Mouse (Mus musculus) kidney, postnatal 0 days (tissue): Measurements from ENCODE around the gene Tomt. TPM values are rescaled to one million over a fixed set of nuclear protein-coding genes. Genes with fewer than 3 reads are reported as not detected.

Experiments used
- ATAC-seq: fragments of 200-750 bp; cut with Nextera tagmentation; replicated peaks from 2 replicates; pipeline ENCODE4 v1.8.0; 2017; ENCODE audit warnings: low read depth, moderate number of reproducible peaks, moderate TSS enrichment, moderate library complexity; ENCODE audit not compliant: low FRiP score
- DNase-seq: peaks from one replicate; pipeline ENCODE4 v3.0.0-alpha.2; 2016; ENCODE audit warnings: low spot score
- H3K27ac ChIP-seq: fragments of 300-500 bp; sonication (generic); 2 replicates; pipeline ENCODE4 v1.5.1; 2014; ENCODE audit warnings: mild to moderate bottlenecking
- H3K27me3 ChIP-seq: fragments of 300-500 bp; sonication (generic); 2 replicates; pipeline ENCODE4 v1.6.1; 2014; ENCODE audit warnings: low read length, mixed read lengths; ENCODE audit not compliant: insufficient read depth
- H3K36me3 ChIP-seq: fragments of 300-500 bp; sonication (generic); 2 replicates; pipeline ENCODE4 v1.6.1; 2014; ENCODE audit warnings: low read length, mixed read lengths; ENCODE audit not compliant: insufficient read depth
- H3K4me1 ChIP-seq: fragments of 300-500 bp; sonication (generic); replicated peaks from 2 replicates; pipeline ENCODE4 v1.6.1; 2014; ENCODE audit warnings: antibody characterized with exemption, low read length, mixed read lengths; ENCODE audit not compliant: insufficient read depth
- H3K4me2 ChIP-seq: fragments of 300-500 bp; sonication (generic); 2 replicates; pipeline ENCODE4 v1.6.1; 2014; ENCODE audit warnings: mild to moderate bottlenecking, low read length, moderate library complexity, mixed read lengths
- H3K4me3 ChIP-seq: fragments of 300-500 bp; sonication (generic); replicated peaks from 2 replicates; pipeline ENCODE4 v1.5.1; 2014; ENCODE audit warnings: low read depth, low read length
- H3K9ac ChIP-seq: fragments of 300-500 bp; sonication (generic); 2 replicates; pipeline ENCODE4 v1.6.1; 2014; ENCODE audit warnings: low read depth, low read length
- H3K9me3 ChIP-seq: fragments of 300-500 bp; sonication (generic); replicated peaks from 2 replicates; pipeline ENCODE4 v1.6.1; 2016; ENCODE audit warnings: low read length, inconsistent platforms, mixed read lengths
- CTCF ChIP-seq: IDR thresholded peaks from 2 replicates; pipeline ENCODE4 v1.5.1; 2016; ENCODE audit warnings: antibody characterized with exemption, low read depth, mild to moderate bottlenecking, moderate library complexity
- WGBS: fragments of 180-500 bp; shearing (Covaris S2); extraction: QIAGEN DNeasy Blood & Tissue Kit; methylation state at CpG from one replicate; pipeline ENCODE4 v1.1.7; 2014; 5-methylcytosine and 5-hydroxymethylcytosine counted together
- microRNA-seq: library from miRNA; unstranded; fragments of <30 nt; microRNA quantifications from one replicate; pipeline ENCODE4, GENCODE M21; 2016
- polyA plus RNA-seq: library from polyadenylated mRNA; unstranded; fragments of >200 nt; fragmentation: Nextera tagmentation; extraction: Ambion mirVana; gene quantifications from 2 replicates; pipeline ENCODE4 v1.2.1, GENCODE M21; 2015

Gene Tomt
- polyA plus RNA-seq, 1 experiment from 2014 or later, result 0.13 TPM

- DNase-seq, result no peak
- 91% methylated on average over 4 of the region's 4 CpGs for whole genome bisulfite sequencing
Measured at GRCm38 (mm10) chr7:101857094-101857493, 49.1 kb downstream of the Tomt start, which contains the start of gene Folr2. Gene Folr2 (minus strand): TSS chr7:101857194.

GRCm38 (mm10) chr7:101853816-101854215 is 52.3 kb downstream of the Tomt start:
- DNase-seq (no peak), ATAC-seq (no peak)
- 67% methylated on average over 2 of the region's 2 CpGs for WGBS
- H3K4me1 ChIP-seq, result no peaks in the 10 kb centered on the region
- TF ChIP-seq CTCF, result no peak
- no peaks in the 10 kb centered on the region for H3K27me3 ChIP-seq
- H3K4me3 ChIP-seq, result no peak overlapping the region
- H3K9ac ChIP-seq, result no peak overlapping the region
- no peak overlapping the region for H3K27ac ChIP-seq
- H3K36me3 ChIP-seq, result no peaks in the 10 kb centered on the region
- no peak overlapping the region for H3K4me2 ChIP-seq
- no peaks in the 10 kb centered on the region for H3K9me3 ChIP-seq

More at GRCm38 (mm10) chr7:101857094-101857493, 49.1 kb downstream of the Tomt start, which contains the start of gene Folr2:
- no peak for ATAC-seq
- Histone ChIP-seq H3K27me3 (no peaks in the 10 kb centered on the region), H3K36me3 (no peaks in the 10 kb centered on the region), H3K27ac (no peak within 1 kb of the TSS), H3K9me3 (no peaks in the 10 kb centered on the region), H3K9ac (no peak within 1 kb of the TSS), H3K4me3 (no peak within 1 kb of the TSS), H3K4me2 (no peak within 1 kb of the TSS), H3K4me1 (no peaks in the 10 kb centered on the region)
- no peak for TF ChIP-seq CTCF

GRCm38 (mm10) chr7:101852846-101853245 is 53.3 kb downstream of the Tomt start:
- Histone ChIP-seq H3K9ac (no peak overlapping the region), H3K4me1 (no peaks in the 10 kb centered on the region), H3K27me3 (no peaks in the 10 kb centered on the region), H3K9me3 (no peaks in the 10 kb centered on the region), H3K36me3 (no peaks in the 10 kb centered on the region), H3K27ac (no peak overlapping the region), H3K4me3 (no peak overlapping the region), H3K4me2 (no peak overlapping the region)
- TF ChIP-seq CTCF, result no peak
- DNase-seq (no peak), ATAC-seq (no peak)
- 88% methylated on average over 6 of the region's 6 CpGs for WGBS

GRCm38 (mm10) chr7:101851689-101852088 is 54.5 kb downstream of the Tomt start:
- Histone ChIP-seq H3K4me2 (no peak overlapping the region), H3K4me3 (no peak overlapping the region), H3K9ac (no peak overlapping the region), H3K4me1 (no peaks in the 10 kb centered on the region), H3K9me3 (no peaks in the 10 kb centered on the region), H3K27me3 (no peaks in the 10 kb centered on the region), H3K27ac (no peak overlapping the region), H3K36me3 (no peaks in the 10 kb centered on the region)
- ATAC-seq, result no peak
- 60% methylated on average over 6 of the region's 6 CpGs for WGBS
- no peak for DNase-seq
- no peak for TF ChIP-seq CTCF

Small RNA genes within 50 kb of the gene (microRNA-seq; reads per million reads assigned to microRNA genes)
- not detected for gene Gm22655

Other genes with a start within 250 kb of the Tomt start
- gene Clpb, start 242.7 kb downstream of the Tomt start, polyA plus RNA-seq, result 34.6 and 39.0 TPM in 2 replicates
- gene Phox2a, start 88.0 kb downstream of the Tomt start, polyA plus RNA-seq, result 0.13 and 0.19 TPM in 2 replicates
- 34.5 and 35.6 TPM in 2 replicates for gene Inppl1, start 68.1 kb downstream of the Tomt start, polyA plus RNA-seq
- gene Folr2, start 49.2 kb downstream of the Tomt start, polyA plus RNA-seq, result 1.1 and 1.4 TPM in 2 replicates
- gene Anapc15, start 42.6 kb downstream of the Tomt start, polyA plus RNA-seq, result 47.2 and 50.2 TPM in 2 replicates
- gene Folr1, start 35.6 kb downstream of the Tomt start, polyA plus RNA-seq, result 164 and 166 TPM in 2 replicates
- 164 and 165 TPM in 2 replicates for gene Lamtor1, start 455 bp downstream of the Tomt start, polyA plus RNA-seq
- gene Lrrc51, start 27.5 kb upstream of the Tomt start, polyA plus RNA-seq, result 9.6 and 11.4 TPM in 2 replicates
- gene Numa1, start 27.8 kb upstream of the Tomt start, polyA plus RNA-seq, result 41.7 and 45.9 TPM in 2 replicates
- 2.0 and 2.1 TPM in 2 replicates for gene Il18bp, start 112.3 kb upstream of the Tomt start, polyA plus RNA-seq
- 24.8 and 25.5 TPM in 2 replicates for gene Rnf121, start 159.1 kb upstream of the Tomt start, polyA plus RNA-seq
- gene Xndc1, start 159.2 kb upstream of the Tomt start, polyA plus RNA-seq, result 12.6 and 16.4 TPM in 2 replicates
- 0.45 and 0.50 TPM in 2 replicates for gene Xntrpc, start 159.4 kb upstream of the Tomt start, polyA plus RNA-seq
- gene Trpc2, start 176.8 kb upstream of the Tomt start, polyA plus RNA-seq, result not detected in 2 replicates
- gene Art1, start 195.4 kb upstream of the Tomt start, polyA plus RNA-seq, result 0.24 and 0.70 TPM in 2 replicates
- gene Art5, start 203.1 kb upstream of the Tomt start, polyA plus RNA-seq, result 1.4 and 2.3 TPM in 2 replicates
- gene Chrna10, start 210.5 kb upstream of the Tomt start, polyA plus RNA-seq, result not detected in 2 replicates